Mouse (Mus musculus) heart, adult 9 months (tissue): ENCODE measurements around the gene Nppc.
A peak's percentile ranks its signal among the peaks of the same experiment; 100 is the strongest.

ENCODE experiments used
- DNase-seq, 2 experiments: peaks; one replicate each; pipeline ENCODE4 v3.0.0; 2022; ENCODE audit warnings: low spot score in 2 of 2

Nppc gene

DNA sequence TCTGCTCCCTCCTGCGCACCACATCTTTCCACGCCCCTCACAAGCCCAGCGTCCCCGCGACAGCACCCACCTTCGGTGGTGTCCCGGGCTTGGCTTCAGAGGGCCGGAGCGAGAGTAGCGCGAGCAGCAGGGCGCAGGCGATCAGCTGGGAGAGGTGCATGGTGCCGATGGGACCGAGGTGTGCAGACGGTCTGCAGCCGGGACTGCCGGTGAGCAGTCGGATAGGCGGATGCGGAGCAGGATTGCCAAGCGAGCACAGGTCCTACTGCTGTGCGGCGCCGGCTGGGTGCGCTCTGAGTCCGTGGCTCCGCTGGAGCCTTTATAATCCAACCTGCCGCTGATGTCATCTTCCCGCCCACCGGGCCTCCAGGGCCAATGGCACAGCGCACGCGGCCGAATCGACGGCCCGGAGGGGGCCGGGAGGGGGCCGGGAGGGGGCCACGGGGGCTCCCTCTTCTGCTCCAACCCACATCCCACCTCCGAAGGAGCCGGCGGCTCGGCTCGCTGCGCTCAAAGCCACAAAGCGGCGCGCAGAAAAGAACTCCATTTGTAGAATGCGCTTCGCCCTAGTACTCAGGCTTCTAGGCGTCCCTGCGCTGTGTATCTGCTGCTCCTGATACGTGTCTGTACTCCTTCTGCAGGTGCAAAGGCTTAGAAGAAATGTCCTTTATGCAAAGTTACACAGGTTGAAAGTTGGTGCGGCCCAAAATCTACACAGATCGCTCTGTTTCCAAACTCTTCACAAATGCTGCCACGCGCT is at the start of gene Nppc:
TSS of gene Nppc (minus strand) at position 293 of the 760 bp plus-strand sequence.
- peak in 1 of 2 experiments; percentile 42 for DNase-seq

DNA sequence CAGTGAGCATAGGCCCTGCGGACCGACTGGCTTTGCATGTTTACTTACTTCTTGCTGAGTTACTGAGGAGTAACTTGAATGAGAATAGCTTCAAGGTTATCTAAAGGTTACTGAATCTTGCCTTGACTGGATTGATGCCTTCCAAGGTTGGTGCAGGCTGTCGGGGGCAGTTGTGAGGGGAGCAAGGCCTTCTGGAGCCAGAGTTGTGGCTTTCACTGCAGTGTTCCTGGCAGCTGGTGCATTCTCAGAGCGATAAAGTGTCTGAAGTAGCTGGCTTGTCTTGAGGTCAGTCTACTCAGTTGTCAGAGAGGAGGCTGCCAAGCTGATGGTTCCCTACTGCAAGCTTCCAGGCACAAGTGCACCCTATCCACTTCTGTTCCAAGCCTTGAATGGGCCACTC is 49.0 kb upstream of the Nppc start:
- DNase-seq: no peak

DNA sequence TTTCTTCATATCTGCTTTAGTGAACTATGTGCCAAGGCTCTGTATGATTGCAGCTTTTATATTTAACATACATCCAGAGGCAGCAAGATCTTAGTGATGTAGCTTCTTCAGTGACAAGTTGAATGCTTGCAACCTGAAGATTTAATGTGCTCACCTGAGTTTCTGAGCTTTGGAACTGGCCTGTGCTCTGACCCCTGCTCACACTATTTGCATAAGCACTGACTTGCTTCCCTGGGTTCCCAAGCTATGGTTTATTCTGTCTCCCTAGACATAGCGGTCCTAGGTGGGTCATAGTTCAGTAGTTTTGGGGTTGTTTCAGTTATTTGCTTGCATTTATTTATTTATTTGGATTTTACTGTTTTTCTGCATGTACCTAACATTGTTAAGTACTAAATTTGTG is 47.8 kb upstream of the Nppc start:
- DNase-seq: no peak

DNA sequence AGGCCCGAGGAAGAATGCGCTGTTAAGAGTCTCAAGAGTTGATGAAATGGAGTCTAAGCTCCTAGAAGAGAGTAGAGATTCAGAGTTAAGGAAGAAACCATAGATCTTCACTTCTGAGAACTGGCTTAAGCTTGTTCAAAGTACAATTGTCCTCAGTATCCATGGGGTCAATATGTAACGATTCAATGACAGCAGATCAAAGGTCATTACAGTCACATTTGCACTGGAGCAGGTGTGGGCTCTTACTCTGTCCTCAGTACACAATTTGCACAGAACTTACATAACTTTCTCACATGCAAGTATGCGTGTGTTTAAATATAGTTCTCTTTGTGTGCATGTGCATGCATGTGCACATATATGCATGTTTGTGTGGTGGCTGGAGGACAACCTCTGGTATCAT is 42.7 kb upstream of the Nppc start:
- no peak for DNase-seq

DNA sequence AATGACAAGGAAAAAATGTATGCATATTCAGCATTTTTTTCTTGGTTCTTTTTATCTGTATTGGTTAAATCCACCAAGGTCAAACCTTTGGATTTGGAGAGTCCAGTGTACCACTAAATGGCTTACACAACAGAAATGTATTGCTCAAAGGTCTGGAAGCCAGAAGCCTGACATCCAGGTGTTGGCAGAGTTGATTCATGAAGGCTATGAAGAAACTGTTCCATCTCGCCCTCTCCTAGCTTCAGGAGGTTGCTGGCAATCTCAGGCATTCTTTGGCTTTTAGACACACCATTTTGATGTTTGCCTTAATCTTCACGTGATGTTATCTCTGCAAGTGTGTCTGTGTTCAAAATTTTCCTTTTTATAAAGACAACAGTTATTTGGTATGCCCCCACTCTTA is 41.7 kb upstream of the Nppc start:
- DNase-seq: no peak

DNA sequence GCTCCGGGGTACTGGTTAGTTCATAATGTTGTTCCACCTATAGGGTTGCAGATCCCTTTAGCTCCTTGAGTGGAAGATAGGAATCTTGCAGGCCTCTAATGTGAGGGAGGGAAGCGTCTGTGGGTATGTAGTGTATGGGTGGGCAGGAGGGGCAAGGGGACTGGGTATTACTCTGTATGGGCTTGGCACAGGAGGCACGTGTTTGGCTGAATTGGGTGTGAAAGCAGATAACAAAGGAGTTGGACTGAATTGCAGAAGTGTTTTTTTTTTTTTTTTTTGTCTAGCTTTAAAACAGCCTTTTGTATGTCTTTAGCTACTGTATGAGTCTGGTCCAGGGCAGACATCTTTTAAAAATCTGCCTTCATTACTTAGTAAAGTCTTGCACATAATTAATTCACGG is 39.2 kb upstream of the Nppc start:
- no peak for DNase-seq

DNA sequence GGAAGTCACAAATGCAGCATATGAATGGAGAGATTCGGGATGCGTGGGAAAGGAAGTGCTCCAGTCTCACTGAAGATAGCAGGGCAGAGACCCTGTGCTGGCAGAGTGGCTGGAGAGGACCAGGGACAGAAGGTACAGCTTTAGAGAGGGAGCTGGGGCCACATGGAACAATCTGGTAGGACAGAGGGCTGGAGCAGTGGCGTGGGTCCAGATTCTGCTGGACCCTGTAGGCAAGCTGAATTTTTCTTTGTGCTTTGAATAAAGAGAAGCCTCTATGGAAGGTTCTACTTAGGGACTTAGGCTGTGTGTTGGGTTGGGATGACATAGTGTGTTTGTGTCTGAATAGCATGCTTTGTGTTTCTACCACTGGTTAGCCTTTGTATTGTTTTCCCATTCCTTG is 35.1 kb upstream of the Nppc start:
- DNase-seq: no peak

DNA sequence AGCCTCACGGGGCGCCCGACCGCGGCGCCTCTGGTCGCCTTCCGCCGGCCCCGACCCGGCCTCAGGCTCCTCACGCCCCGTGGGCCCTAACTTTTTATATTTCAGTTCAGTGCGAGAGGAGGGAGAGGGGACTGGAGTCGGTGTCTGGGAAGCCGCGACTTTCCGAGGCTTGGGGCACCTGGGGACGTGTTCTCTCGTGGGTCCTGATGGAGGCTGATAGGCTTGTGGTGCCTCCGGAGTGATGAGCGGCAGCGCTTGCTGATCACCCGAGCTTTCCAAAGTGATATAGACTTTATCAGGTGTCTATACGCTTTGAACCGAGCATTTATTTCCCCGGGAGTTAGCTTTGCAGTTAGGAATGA is 33.6 kb upstream of the Nppc start:
- no peak for DNase-seq

DNA sequence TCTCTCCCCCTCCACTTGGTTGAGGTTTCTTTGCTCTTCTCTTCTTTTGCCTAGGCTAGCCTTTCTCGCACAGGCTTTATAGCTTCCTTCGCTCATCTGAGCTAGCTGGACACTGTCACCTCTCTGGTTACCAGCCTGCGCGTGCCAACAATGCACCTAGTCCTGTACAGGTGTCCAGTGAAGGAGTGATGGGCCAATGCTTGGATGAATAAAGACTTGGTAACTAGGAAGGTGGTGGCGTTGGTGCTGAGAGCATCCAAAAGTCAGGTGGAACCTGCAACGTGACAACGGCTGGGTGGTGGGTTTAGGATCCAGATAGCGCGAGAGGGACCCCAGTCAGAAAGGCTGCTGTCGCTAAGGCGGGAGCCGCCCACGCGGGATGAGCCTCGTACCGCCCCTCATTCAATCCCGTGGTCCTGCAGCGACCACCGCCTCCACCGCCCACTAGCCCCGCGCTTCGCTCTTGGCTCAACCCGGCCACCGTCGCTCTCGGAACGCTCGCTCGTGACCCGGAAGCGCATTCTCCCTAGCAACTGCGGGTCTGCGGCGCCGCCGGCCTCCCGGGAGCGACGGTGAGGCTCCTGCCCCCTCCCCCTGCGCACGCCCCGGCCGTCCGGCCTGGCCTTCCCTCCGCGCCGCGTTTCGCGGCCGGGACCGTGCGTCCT is 33.1 kb upstream of the Nppc start, which contains the start of gene Dis3l2:
TSS of gene Dis3l2 (plus strand) at position 509 of the 665 bp plus-strand sequence.
- DNase-seq: peak; percentile 76 to 77

DNA sequence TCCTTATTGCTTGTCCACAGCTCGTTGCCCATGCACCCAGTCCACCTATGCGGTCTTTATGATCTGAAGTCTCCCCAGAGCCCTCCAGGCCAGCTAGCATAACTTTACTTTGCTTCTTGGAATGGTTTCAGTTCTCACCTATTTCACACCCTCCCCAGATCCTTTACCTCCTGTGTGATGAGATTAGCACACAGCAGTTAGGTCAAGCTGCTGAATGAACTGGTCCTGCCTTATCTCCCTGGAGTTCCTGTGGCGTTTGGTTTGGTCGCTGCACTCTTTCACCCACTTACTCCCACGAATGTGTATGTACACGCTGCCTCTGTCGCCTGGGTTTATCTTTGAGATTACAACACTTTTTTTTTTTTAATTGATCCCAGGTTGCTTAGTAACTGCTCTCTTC is 30.0 kb upstream of the Nppc start:
- DNase-seq: no peak

DNA sequence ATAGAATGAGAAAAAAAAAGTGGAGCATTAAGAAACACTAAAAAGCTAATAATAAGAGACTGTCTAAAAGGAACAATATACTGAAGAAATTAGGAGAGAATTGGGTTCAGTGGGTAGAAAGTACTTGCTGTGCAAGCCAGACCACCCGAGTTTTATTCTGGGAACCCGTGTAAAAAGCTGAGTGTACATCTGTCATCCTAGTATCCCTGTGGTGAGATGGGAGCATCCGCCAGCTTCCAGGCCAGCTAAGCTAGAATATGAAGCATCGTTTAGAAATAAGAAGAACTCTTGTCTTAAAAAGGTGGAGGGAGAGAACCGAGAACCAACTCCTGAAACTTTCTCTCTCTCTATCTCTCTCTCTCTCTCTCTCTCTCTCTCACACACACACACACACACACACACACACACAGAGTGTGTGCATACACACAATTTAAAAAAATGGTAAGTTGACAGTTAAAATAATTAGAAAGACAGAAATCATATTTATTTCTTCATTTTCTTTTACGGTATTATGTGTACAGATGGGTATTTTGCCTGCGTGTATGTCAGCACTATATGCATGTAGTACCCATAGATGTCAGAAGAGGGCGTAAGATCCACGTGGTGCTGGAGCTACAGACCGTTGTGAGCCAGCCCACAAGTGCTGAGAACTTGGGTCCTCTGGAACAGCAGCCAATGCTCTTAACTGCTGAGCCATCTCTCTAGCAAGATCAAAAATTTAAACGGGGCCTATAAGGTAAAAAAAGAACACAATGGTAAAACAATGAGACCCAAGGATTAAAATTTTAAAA is 29.2 kb upstream of the Nppc start:
- no peak for DNase-seq

DNA sequence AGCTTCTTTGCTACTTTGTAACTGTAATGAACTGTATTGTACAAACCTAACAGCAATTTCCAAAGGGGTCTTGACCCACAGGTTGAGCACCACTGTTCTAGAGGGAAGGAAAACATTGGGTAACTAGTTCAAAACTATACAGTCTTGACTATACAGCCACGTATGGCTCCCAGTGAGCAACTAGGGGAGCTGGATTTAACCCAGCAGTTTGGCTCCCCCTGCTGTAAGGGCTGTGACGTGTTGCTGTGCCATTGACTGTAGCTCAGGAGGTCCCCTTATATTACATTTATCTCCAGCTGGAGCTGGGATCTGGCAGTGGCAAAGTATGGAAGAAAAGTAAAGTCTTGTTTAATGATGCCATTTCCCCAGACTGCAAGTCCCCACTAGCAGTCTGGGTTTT is 28.4 kb upstream of the Nppc start:
- no peak for DNase-seq

DNA sequence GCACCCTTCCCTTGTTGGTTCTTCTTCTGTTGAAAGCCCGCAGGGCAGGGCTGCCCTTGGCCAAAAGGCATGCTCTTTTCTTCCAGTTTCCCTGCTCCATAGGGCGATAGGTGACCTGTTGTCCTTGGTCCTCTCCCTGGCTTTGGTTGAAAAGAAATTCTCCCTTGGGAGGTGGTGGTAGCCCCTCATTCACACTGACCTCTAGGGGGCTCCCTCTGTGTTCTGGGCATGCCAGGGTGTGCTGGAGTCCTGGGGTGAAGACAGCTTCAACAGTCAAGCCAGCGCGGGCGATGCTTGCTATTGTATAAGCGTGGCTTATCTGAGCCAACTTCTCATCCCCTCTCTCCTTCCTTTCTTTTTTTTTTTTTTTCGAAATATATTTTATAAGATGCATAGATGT is 26.6 kb upstream of the Nppc start:
- DNase-seq: no peak

DNA sequence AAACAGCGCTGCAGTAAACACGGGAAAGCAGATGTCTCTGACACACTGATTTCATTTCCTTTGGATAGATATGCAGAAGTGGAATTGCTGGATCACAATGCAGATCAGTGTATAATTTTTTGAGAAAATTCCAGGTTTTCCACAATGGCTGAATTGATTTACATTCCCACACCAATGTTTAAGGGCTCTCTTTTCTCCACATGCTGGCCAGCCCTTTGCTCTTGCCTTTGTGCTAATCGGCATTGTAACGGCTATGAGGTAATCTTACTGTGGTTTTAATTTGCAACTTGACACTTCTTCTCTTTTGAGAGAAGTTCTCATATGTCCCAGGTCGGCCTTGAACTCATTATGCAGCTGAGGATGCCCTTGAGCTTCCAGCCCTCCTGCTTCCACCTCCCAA is 20.7 kb upstream of the Nppc start:
- no peak for DNase-seq

DNA sequence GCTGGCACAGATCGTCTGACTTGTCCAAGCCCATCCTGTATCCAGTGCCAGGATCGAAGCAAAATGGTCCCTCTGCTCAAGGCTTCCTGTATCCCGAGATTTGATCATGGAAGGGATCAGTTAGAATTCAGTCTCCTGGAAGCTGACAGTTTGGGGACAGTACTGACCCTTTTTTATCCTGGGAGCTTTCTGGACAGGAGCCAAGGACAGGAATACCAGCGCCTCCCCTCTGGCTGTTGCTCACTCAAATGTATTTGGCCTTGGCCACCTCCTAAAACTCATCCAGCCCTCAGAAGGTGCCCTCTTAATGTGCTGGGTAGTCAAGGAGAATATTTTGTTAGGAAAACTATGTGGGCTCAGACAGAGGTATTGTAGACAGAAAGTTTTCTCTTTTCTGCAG is 16.9 kb upstream of the Nppc start:
- DNase-seq: no peak

DNA sequence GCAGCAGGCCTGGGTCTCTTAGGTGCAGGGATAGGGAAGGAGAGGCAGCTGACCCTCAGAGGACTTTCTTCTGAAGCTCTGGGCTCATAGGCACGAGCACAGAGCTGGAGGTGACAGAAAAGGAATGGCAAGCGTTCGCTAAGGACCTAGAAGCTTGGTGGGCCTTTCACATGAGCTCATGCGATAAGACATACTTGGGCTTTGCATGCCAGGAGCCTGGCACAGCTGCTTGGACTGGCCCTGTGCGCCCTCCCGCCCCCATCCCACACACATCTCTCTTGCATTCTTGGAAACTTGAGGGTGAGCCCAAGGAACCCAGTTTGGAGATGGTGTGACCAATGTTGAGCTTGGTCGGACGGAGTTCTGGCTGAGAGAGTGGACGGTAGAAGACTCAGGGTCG is 8.3 kb upstream of the Nppc start:
- DNase-seq: no peak

DNA sequence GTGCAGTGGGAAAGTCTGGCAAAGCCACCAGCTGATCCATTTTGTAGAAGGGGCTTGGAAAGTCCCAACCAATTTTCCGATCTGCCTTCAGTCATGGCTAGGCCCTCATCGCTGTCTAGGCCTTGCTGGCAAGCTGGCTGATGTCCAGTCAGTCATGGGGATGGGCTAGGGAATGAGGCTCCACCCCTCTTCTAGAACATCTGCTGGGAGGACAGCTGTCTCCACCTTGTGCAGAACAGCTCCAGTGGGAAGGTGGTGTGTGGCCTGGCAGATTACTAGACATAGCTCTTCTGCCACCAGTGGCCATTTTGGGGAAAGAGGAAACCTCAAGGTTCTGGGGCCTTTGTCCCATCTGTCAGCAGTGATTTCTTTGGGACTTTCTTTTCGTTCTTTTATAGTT is 7.3 kb upstream of the Nppc start:
- DNase-seq: peak; percentile 18 to 28

DNA sequence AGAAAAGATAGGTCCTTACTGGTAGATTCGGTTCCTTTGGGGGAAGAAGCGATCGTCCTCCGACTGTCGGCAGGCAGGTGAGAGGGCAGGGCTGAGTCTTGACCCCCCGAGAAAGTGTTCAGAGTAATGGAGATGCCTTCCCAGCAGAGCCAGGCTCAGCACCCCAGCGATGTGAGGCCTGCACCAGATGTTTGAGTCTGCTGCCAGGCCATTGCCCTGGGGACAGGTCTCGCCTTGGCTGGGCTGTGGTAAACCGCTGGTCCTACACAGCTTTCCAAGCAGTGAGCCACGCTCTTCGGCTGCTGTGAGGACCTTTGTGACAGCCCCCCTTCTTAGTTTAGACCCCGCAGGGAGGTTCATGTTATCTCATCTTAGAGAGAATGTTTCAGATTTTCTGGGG is 4.8 kb upstream of the Nppc start:
- DNase-seq: peak; percentile 49 to 60

DNA sequence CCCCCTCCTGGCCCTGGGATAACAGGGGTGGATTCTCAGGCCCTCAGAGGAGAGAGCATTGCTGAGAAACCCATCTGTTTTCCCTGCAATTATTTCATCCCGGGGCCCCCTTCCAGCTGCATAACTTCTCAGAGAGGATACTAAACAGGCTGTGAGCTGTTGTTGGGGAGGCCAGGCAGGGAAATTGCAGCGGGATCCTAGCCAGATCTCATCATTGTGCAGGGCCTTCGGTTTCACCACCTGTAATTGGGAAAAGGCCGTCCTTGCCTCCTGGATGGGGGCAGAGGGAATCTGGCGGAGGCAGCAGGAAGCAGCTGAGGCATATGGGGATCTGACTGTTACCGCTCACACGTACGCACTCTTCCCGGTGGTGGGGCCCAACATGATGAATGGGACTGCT is 4.0 kb upstream of the Nppc start:
- DNase-seq: peak in 1 of 2 experiments; percentile 17

DNA sequence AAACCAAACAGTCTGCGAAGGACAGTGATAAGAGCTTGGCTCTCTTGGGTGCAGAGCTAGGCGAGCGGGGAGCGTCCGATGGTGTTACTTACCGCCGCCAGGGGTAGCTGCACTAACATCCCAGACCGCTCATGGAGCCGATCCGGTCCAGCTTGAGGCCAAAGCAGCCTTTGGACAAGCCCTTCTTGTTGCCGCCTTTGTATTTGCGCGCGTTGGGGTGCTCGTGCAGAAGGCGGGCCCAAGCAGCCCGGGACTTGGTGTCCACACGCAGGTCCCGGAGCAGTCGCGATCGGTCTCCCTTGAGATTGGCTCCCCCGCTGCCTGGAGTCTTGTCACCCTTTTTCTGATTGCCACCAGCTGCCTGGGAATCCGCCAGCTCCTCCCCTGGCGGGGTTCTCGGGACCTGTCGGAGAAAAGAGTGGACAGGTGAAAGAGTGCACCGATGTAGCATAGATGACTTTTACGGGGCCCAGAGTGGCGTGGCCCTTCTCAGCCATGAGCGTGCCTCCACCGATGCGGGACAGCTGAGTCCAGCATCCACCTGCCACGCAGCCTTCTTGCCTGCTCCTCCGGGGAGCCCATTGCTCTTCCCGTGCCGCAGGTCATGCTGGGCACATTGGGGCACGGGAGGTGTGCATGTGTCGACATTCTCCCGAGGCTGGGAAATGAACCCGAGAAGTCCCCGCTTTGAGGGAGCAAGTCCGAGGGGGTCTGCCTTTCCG is 658 bp downstream of the Nppc start:
- peak; percentile 46 to 71 for DNase-seq

DNA sequence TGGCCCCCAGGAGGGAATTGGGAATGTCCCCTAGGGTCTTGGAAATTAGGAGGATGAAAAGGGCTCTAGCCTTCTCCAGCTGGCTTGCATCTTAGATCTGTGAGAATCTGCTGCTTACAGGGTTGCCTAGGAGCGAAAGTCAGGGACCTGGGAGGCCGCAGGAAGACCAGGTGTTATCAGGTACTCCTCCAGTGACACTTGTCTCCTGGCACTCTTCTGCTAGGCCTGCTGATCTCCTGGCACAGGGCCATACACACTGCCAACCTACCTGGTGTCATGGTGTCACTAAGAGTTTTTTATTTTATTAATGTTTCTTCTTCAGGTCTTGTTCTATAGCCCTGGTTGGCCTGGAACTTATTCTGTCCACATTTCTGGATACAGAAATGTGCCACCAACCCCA is 5.3 kb downstream of the Nppc start:
- no peak for DNase-seq

DNA sequence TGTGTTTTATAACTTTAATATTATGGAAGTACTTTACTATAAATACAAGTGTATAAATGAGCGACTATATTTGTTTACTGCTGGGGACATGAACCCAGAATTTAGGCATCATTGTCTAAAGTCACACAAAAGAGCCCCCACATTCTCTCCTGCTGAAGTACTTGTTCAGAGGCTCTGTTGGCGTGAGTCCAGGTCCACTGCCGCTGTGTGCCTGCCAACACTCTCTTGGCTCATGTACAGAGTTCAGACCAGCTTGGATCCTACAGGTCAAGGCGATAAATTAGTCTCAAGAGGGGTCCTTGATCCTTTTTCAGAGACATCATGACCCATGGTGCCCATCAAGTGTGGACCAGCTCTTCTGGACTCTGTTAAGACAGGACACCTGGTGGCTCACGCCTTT is 13.3 kb downstream of the Nppc start:
- DNase-seq: no peak
